Mouse (Mus musculus): ENCODE results near the gene Mgat4a.

DNA sequence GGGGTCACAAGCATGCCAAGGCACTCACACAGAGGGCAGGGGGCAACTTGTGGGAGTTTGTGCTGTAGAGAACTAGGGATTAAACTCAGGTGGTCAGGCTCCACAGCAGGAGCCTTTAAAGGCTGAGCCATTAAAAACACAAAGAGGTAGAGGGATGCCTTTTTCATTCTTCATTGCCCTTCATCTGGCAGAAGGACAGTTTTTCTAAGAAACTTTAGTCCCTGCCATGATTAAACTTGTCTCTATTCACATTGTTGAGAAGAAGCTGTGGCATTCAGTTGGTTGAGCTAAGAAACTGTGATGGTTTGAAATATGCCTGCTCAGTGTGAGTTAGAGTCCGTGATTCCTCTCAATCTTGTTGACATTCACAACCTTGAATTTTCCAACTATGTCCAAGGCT is 2.2 kb upstream of the Mgat4a start:
- TF ChIP-seq CTCF (IDR thresholded peaks at IDR 0.05; ENCODE audit: low read depth, low read length) (no peak), POLR2A (IDR thresholded peaks at IDR 0.05; ENCODE audit: borderline replicate concordance, low read depth, low read length) (no peak)

All from bone marrow macrophage, adult 2 months (primary cell).